Mouse (Mus musculus) thymus, adult 2 months (tissue): ENCODE measurements around the gene Ankrd28. TPM values are rescaled to one million over a fixed set of nuclear protein-coding genes. Genes with fewer than 3 reads are reported as not detected.

ENCODE experiments used
- DNase-seq: peaks from one replicate; pipeline ENCODE4 v3.0.0; 2021
- H3K27ac ChIP-seq: fragments of 200-500 bp; 2 replicates; pipeline ENCODE4 v1.5.1; 2012; ENCODE audit warnings: low read length, control low read depth; ENCODE audit not compliant: control insufficient read depth, insufficient read depth
- H3K27me3 ChIP-seq: fragments of 200-500 bp; 2 replicates; pipeline ENCODE4 v1.6.1; 2012; ENCODE audit warnings: mild to moderate bottlenecking, low read length, moderate library complexity, mixed read lengths; ENCODE audit not compliant: control insufficient read depth, insufficient read depth
- H3K36me3 ChIP-seq: fragments of 200-500 bp; 2 replicates; pipeline ENCODE4 v1.6.1; 2012; ENCODE audit warnings: mild to moderate bottlenecking, low read length, moderate library complexity; ENCODE audit not compliant: control insufficient read depth, insufficient read depth
- H3K4me1 ChIP-seq: fragments of 200-500 bp; replicated peaks from 2 replicates; pipeline ENCODE4 v1.6.1; 2012; ENCODE audit warnings: low read length; ENCODE audit not compliant: control insufficient read depth, insufficient read depth
- H3K4me3 ChIP-seq: fragments of 200-500 bp; 2 replicates; pipeline ENCODE4 v1.5.1; 2012; ENCODE audit warnings: mild to moderate bottlenecking, low read length, control low read depth, moderate library complexity; ENCODE audit not compliant: control insufficient read depth, insufficient read depth
- CTCF ChIP-seq: fragments of 200-500 bp; IDR thresholded peaks from 2 replicates; pipeline ENCODE4 v1.5.1; 2012; ENCODE audit warnings: mild to moderate bottlenecking, control low read depth, low read length, moderate library complexity, borderline replicate concordance; ENCODE audit not compliant: control insufficient read depth, poor library complexity, insufficient read depth; ENCODE audit errors: extremely low read depth
- POLR2A ChIP-seq: fragments of 200-500 bp; IDR thresholded peaks from 2 replicates; pipeline ENCODE4 v1.6.1; 2012; ENCODE audit warnings: mild to moderate bottlenecking, low read length, control low read depth, moderate library complexity; ENCODE audit not compliant: control insufficient read depth, poor library complexity, insufficient read depth; ENCODE audit errors: extremely low read depth
- WGBS: fragments of 180-500 bp; shearing (Covaris S2); methylation state at CpG from one replicate; pipeline ENCODE4 v1.1.7; 2018; 5-methylcytosine and 5-hydroxymethylcytosine counted together
- polyA plus RNA-seq: library from polyadenylated mRNA; depleted of rRNA; stranded (reverse); fragments of >200 nt; gene quantifications from 2 replicates; pipeline ENCODE4 v1.2.3, GENCODE M21; 2012

Ankrd28 gene
- polyA plus RNA-seq, 1 experiment = 20.0 TPM

GRCm38 (mm10) chr14:31785681-31786080 lies 44.8 kb downstream of the Ankrd28 start:
- H3K27me3 ChIP-seq = no peaks in the 10 kb centered on the region
- peaks cover 4% of the 10 kb centered on the region for H3K4me1 ChIP-seq
- DNase-seq = no peak
- H3K36me3 ChIP-seq = no peaks in the 10 kb centered on the region
- no peak overlapping the region for H3K4me3 ChIP-seq
- no peak overlapping the region for H3K27ac ChIP-seq
- TF ChIP-seq POLR2A (no peak), CTCF (no peak)

DNA sequence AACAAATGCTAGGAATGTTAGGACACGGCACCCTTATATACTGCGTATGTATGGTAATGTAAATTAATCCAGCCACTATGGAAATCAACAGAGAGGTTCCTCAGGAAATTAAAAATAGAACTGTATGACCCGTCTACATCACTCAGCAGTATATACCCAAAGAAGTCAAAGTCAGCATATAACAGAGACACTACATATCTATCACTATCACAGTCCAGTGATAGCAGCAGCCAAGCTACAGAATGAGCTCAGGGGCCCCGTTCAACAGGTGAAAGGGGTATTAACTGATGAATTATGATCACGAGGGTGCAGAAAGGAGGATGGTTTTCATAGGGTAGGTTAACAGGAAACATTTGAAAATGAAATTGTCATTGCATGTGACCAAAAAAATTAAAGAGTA lies 45.5 kb downstream of the Ankrd28 start:
- TF ChIP-seq CTCF = no peak
- TF ChIP-seq POLR2A = no peak
- DNase-seq = no peak
- Histone ChIP-seq H3K27ac (no peak overlapping the region), H3K4me3 (no peak overlapping the region), H3K36me3 (no peaks in the 10 kb centered on the region), H3K4me1 (peaks cover 4% of the 10 kb centered on the region), H3K27me3 (no peaks in the 10 kb centered on the region)
- 90% methylated on average over 5 of the region's 5 CpGs for WGBS

- TF ChIP-seq POLR2A (0 out of 2 replicates have a peak, but pooled peaks have one; percentile 27), CTCF (no peak)
- peak overlapping the region; percentile 45 for H3K4me3 ChIP-seq
- no peaks in the 10 kb centered on the region for H3K36me3 ChIP-seq
- H3K4me1 ChIP-seq = peaks cover 6% of the 10 kb centered on the region
- peak; percentile 54 for DNase-seq
- no peaks in the 10 kb centered on the region for H3K27me3 ChIP-seq
- 1% methylated on average over 11 of the region's 11 CpGs for WGBS
- H3K27ac ChIP-seq = peak overlapping the region; percentile 97
These were observed 49.0 kb downstream of the Ankrd28 start for GRCm38 (mm10) chr14:31781309-31782049.

DNA sequence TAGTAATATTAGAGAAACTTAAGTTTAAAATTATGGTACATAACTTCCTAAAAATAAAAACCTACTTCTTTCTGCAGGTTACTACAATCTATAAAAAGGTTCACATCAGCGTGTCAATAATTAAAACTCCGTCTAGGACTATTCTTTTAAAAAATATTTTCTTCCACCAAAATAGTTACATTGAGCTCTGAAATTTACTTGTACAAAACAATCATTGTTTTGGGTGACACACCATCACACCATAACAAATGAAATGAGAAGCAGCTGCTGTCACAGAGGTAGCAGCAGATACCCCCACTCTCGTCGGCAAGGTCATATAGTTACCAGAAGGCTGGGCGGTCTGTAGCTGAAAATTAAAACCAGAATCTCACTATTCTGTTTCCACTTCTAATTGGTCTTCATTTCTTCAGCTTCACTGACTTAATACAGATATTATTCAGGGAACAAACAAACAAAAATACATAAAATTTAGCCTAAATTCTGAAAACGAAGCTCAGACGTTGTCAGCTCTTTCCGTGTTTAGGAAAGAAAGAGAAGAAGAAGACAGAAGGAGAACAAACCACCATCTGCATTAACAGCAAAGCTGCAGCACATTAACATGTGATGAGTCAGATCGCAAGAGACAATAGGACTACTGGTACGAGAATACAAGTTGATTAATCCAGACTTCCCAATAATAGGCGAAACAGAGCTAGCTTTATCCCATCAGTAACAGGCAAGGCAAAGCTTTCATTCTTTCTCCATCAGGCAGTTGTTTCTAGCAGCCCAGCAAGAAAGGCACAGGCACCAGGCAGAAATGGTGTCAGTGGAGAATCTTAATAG lies 49.8 kb downstream of the Ankrd28 start:
- no peaks in the 10 kb centered on the region for H3K36me3 ChIP-seq
- WGBS = 5% methylated on average over 11 of the region's 11 CpGs
- peak; percentile 19 for DNase-seq
- no peaks in the 10 kb centered on the region for H3K27me3 ChIP-seq
- TF ChIP-seq POLR2A (no peak), CTCF (no peak)
- H3K27ac ChIP-seq = peak overlapping the region; percentile 97
- H3K4me3 ChIP-seq = no peak overlapping the region
- peaks cover 6% of the 10 kb centered on the region for H3K4me1 ChIP-seq

DNA sequence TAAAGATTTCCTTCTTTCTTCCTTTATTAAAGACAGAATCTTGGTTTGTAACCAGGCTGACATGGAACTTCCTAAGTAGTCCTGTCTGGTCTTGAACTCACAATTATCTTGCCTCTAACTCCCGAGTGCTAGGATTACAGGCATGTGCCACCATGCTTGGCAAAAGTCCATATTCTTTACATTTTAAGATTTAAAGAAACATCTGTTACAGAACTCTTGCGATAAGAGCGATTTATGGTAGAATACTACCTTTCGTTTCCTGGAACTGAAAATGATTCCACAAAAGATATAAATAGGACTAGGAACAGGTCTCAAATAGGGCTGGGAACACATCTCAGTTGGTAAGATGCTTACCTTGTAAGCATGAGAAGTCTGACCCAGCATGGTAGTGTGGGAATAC lies 56.9 kb downstream of the Ankrd28 start:
- Histone ChIP-seq H3K36me3 (0 out of 2 replicates have a peak, but pooled peaks cover 3% of the 10 kb centered on the region), H3K27ac (no peak overlapping the region), H3K27me3 (no peaks in the 10 kb centered on the region), H3K4me3 (no peak overlapping the region), H3K4me1 (peaks cover 2% of the 10 kb centered on the region; the same call in 1 of the 2 replicates)
- DNase-seq = no peak
- TF ChIP-seq CTCF (no peak), POLR2A (no peak)
- WGBS = 84% methylated on average over 4 of the region's 4 CpGs

GRCm38 (mm10) chr14:31772251-31772650 lies 58.2 kb downstream of the Ankrd28 start:
- H3K36me3 ChIP-seq = 0 out of 2 replicates have a peak, but pooled peaks cover 3% of the 10 kb centered on the region
- H3K27ac ChIP-seq = no peak overlapping the region
- H3K4me1 ChIP-seq = no peaks in the 10 kb centered on the region
- DNase-seq = no peak
- TF ChIP-seq POLR2A = no peak
- TF ChIP-seq CTCF = no peak
- no peak overlapping the region for H3K4me3 ChIP-seq
- no peaks in the 10 kb centered on the region for H3K27me3 ChIP-seq
